Mouse (Mus musculus) hindbrain, embryonic 11.5 days (tissue): ENCODE results near the gene Fancd2. TPM values are rescaled to one million over a fixed set of nuclear protein-coding genes. Genes with fewer than 3 reads are reported as not detected.

Source experiments
- ATAC-seq: fragments of 200-750 bp; cut with Nextera tagmentation; 2 replicates; pipeline ENCODE4 v1.8.0; 2017; ENCODE audit warnings: mild to moderate bottlenecking, moderate TSS enrichment, moderate library complexity; ENCODE audit not compliant: low FRiP score
- DNase-seq: peaks from one replicate; pipeline ENCODE4 v3.0.0-alpha.2; 2015; ENCODE audit warnings: low spot score
- H3K27ac ChIP-seq: fragments of 300-500 bp; sonication (generic); 2 replicates; pipeline ENCODE4 v1.5.1; 2014; ENCODE audit warnings: mild to moderate bottlenecking, low read depth, low read length
- H3K27me3 ChIP-seq: fragments of 300-500 bp; sonication (generic); 2 replicates; pipeline ENCODE4 v1.6.1; 2014; ENCODE audit warnings: mild to moderate bottlenecking, low read length, moderate library complexity, mixed read lengths; ENCODE audit not compliant: control insufficient read depth, insufficient read depth
- H3K36me3 ChIP-seq: fragments of 300-500 bp; sonication (generic); 2 replicates; pipeline ENCODE4 v1.6.1; 2014; ENCODE audit warnings: mild to moderate bottlenecking, low read length, moderate library complexity, mixed read lengths; ENCODE audit not compliant: control insufficient read depth, insufficient read depth
- H3K4me1 ChIP-seq: fragments of 300-500 bp; sonication (generic); replicated peaks from 2 replicates; pipeline ENCODE4 v1.6.1; 2014; ENCODE audit warnings: low read length, mixed read lengths; ENCODE audit not compliant: control insufficient read depth, insufficient read depth
- H3K4me2 ChIP-seq: fragments of 300-500 bp; sonication (generic); replicated peaks from 2 replicates; pipeline ENCODE4 v1.6.1; 2014; ENCODE audit warnings: mild to moderate bottlenecking, low read depth, low read length
- H3K4me3 ChIP-seq: fragments of 300-500 bp; sonication (generic); 2 replicates; pipeline ENCODE4 v1.5.1; 2014; ENCODE audit warnings: low read depth, low read length
- H3K9ac ChIP-seq: fragments of 300-500 bp; sonication (generic); 2 replicates; pipeline ENCODE4 v1.6.1; 2014; ENCODE audit warnings: low read depth, low read length
- H3K9me3 ChIP-seq: fragments of 300-500 bp; sonication (generic); 2 replicates; pipeline ENCODE4 v1.6.1; 2016; ENCODE audit warnings: low read length; ENCODE audit not compliant: control insufficient read depth
- WGBS: fragments of 180-500 bp; shearing (Covaris S2); extraction: QIAGEN DNeasy Blood & Tissue Kit; methylation state at CpG from one replicate; pipeline ENCODE4 v1.1.7; 2014; 5-methylcytosine and 5-hydroxymethylcytosine counted together
- polyA plus RNA-seq: library from polyadenylated mRNA; unstranded; fragments of >200 nt; fragmentation: Nextera tagmentation; extraction: Ambion mirVana; gene quantifications from 2 replicates; pipeline ENCODE4 v1.2.1, GENCODE M21; 2014

Gene Fancd2
- polyA plus RNA-seq, 1 experiment from 2014 or later, result 14.3 TPM

DNA sequence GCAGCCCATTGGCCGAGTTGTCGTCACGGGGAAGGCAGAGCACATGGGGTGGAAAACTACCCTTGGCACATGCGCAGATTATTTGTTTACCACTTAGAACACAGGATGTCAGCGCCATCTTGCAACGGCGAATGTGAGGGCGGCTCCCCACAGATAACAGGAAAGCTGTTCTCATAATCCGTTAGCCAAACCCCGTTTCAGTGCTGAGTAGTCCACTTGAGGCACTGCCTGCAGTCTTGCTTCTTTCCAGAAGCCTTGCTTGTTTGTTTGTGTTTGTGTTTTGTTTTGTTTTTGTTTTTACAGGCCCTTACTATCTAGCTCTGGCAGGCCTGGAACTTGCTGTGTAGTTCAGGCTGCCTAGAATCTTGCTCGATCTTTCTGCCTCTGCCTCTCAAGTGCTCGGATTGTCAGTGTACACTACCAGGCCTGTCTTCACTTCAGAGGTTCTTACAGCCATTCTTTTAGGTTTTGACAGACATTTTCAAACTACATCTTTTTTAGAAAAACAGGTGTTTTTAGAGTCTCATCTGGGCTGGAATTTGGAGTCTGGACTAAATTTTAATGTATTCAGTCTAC, 12.5 kb downstream of the Fancd2 start:
- H3K27ac ChIP-seq, result no peak overlapping the region
- ATAC-seq (no peak), DNase-seq (no peak)
- H3K27me3 ChIP-seq, result no peaks in the 10 kb centered on the region
- no peak overlapping the region for H3K4me2 ChIP-seq
- 94% methylated on average over 8 of the region's 12 CpGs for WGBS
- no peaks in the 10 kb centered on the region for H3K36me3 ChIP-seq
- no peak overlapping the region for H3K4me3 ChIP-seq
- H3K9ac ChIP-seq, result no peak overlapping the region
- no peaks in the 10 kb centered on the region for H3K9me3 ChIP-seq
- H3K4me1 ChIP-seq, result no peaks in the 10 kb centered on the region

DNA sequence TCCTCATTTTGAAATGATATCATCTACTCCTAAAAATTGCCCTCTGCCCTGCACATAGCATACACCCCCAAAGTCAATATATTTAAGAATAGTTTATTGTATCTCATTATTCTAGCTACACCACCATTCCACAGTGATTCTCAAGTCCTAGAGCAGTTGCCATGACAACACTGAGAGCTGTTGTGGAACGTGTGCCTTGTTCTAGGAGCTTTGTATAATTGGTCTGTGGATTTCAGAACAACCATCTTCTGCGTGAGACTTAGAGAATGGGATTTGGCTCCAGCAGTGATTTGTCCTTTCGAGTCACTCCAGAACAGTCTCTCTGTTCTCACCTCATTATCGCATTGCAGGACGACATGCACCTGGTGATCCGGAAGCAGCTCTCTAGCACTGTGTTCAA, 28.3 kb downstream of the Fancd2 start:
- H3K27me3 ChIP-seq, result no peaks in the 10 kb centered on the region
- H3K9ac ChIP-seq, result no peak overlapping the region
- H3K4me3 ChIP-seq, result no peak overlapping the region
- no peaks in the 10 kb centered on the region for H3K4me1 ChIP-seq
- ATAC-seq (no peak), DNase-seq (no peak)
- H3K27ac ChIP-seq, result no peak overlapping the region
- 82% methylated on average over 6 of the region's 6 CpGs for WGBS
- H3K4me2 ChIP-seq, result no peak overlapping the region
- H3K9me3 ChIP-seq, result no peaks in the 10 kb centered on the region
- H3K36me3 ChIP-seq, result no peaks in the 10 kb centered on the region

DNA sequence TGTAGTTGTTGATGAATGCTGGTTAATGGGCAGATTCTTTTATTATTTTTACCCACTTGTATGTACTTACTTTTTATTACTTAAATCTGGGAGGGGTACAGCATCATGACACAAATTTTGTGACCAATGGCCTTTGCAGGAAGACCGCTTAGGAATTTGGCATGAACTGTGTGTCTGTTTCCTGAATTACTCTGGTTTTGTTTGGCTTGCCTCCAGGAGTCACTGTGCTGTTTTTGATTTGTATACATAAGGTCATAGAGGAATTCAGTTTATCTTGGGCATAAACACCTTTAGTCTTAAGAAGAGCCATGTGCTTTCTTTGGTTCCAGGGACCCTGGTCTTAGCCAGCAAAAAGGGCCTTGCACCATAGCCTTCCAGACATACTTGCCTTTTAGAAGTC, 33.1 kb downstream of the Fancd2 start:
- ATAC-seq (no peak), DNase-seq (no peak)
- Histone ChIP-seq H3K9ac (no peak overlapping the region), H3K36me3 (no peaks in the 10 kb centered on the region), H3K9me3 (no peaks in the 10 kb centered on the region), H3K4me2 (no peak overlapping the region), H3K27me3 (no peaks in the 10 kb centered on the region), H3K4me1 (no peaks in the 10 kb centered on the region), H3K4me3 (no peak overlapping the region), H3K27ac (no peak overlapping the region)
- 96% methylated on average over 1 of the region's 1 CpGs for WGBS

DNA sequence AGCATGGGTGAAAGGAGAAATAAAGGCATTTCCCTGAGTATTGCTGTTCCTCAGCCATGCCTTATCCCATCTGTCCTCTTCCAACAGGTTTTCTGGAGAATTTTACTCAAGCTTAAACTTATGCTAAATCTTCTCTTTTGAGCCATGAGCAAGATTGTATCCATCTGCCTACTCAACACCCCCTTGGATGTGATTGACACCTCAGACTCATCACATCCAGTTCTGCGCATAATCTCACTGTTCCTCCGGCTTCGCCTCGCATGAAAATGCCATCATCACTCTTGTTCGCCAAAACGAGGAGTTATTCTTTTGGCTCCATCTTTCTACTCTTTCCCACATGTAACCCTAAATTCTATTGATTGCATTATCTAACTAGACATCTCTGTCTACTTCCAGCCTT, 44.6 kb downstream of the Fancd2 start:
- WGBS, result 98% methylated on average over 6 of the region's 6 CpGs
- H3K9me3 ChIP-seq, result no peaks in the 10 kb centered on the region
- no peaks in the 10 kb centered on the region for H3K4me1 ChIP-seq
- no peak overlapping the region for H3K9ac ChIP-seq
- ATAC-seq (no peak), DNase-seq (no peak)
- no peak overlapping the region for H3K27ac ChIP-seq
- H3K36me3 ChIP-seq, result no peaks in the 10 kb centered on the region
- no peak overlapping the region for H3K4me2 ChIP-seq
- H3K27me3 ChIP-seq, result no peaks in the 10 kb centered on the region
- H3K4me3 ChIP-seq, result no peak overlapping the region

DNA sequence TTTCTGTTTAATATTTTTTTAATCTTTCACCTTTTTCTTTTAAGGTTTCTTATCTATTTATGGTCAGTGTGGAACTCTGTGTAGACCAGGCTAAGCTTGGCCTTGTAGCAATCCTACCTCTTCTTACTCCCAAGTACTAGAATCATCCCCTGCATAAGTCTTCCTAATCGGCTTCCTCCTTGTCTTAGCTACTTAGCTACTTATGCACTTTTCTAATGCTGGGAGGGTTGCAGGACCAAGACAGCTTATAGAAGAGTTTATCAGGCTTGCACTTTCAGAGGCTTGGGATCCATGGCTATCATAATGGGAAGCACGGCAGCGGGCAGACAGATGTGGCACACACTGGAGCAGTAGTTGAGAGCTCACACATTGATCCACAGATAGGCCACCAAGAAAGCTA, 47.8 kb downstream of the Fancd2 start:
- Histone ChIP-seq H3K9me3 (no peaks in the 10 kb centered on the region), H3K4me2 (no peak overlapping the region), H3K4me1 (no peaks in the 10 kb centered on the region), H3K27me3 (no peaks in the 10 kb centered on the region), H3K27ac (no peak overlapping the region), H3K36me3 (no peaks in the 10 kb centered on the region; the same call in 1 of the 2 replicates), H3K9ac (no peak overlapping the region), H3K4me3 (no peak overlapping the region)
- no peak for DNase-seq
- WGBS, result 93% methylated on average over 3 of the region's 3 CpGs
- ATAC-seq, result no peak

DNA sequence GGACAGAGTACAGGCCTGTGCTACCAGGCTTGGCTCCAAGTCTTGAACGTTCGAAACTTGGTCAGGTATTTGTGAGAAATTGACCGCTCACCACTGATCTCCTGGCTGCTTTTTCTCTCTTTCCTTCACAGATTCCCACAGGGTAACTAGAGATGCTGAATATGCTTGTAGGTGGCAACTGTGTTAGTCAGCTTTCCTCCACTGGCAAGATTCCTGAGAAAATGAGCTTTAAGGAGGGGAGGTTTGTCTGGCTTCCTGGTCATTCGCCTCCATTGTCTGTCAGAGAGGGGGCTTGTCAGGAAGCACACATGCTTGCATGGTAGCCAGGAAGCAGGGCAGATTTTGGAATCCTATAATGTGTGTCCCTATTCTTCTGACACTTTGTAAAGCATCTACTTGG, 51.5 kb downstream of the Fancd2 start:
- Histone ChIP-seq H3K9me3 (no peaks in the 10 kb centered on the region), H3K9ac (no peak overlapping the region), H3K4me3 (no peak overlapping the region), H3K27ac (no peak overlapping the region), H3K36me3 (no peaks in the 10 kb centered on the region; the same call in 1 of the 2 replicates), H3K4me2 (no peak overlapping the region), H3K27me3 (no peaks in the 10 kb centered on the region), H3K4me1 (no peaks in the 10 kb centered on the region)
- DNase-seq, result no peak
- ATAC-seq, result no peak
- 91% methylated on average over 4 of the region's 4 CpGs for WGBS

DNA sequence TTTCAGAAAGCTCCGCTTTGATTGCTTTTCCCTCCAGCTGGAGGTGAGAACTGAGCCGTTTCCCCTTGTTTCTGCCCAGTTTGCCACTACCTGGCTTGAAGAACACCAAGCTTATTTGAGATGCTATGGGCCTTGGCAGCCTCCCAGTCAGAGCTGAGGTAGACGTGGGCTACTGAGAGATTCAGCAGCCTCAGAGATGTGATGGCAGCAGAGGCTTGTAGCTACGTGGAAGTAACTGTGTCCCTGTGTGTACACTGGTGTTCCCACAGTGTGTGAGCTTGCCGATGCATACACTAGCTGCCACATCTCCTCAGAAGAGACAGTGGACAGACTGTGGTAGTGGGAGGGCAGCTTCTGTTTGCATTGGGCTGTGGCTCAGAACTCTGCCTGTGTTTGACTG, 53.6 kb downstream of the Fancd2 start:
- H3K27me3 ChIP-seq, result no peaks in the 10 kb centered on the region
- H3K9me3 ChIP-seq, result no peaks in the 10 kb centered on the region
- H3K36me3 ChIP-seq, result no peaks in the 10 kb centered on the region; the same call in 1 of the 2 replicates
- no peak overlapping the region for H3K9ac ChIP-seq
- H3K4me2 ChIP-seq, result no peak overlapping the region
- no peak for ATAC-seq
- H3K27ac ChIP-seq, result no peak overlapping the region
- H3K4me3 ChIP-seq, result no peak overlapping the region
- 91% methylated on average over 5 of the region's 5 CpGs for WGBS
- H3K4me1 ChIP-seq, result no peaks in the 10 kb centered on the region
- DNase-seq, result no peak

DNA sequence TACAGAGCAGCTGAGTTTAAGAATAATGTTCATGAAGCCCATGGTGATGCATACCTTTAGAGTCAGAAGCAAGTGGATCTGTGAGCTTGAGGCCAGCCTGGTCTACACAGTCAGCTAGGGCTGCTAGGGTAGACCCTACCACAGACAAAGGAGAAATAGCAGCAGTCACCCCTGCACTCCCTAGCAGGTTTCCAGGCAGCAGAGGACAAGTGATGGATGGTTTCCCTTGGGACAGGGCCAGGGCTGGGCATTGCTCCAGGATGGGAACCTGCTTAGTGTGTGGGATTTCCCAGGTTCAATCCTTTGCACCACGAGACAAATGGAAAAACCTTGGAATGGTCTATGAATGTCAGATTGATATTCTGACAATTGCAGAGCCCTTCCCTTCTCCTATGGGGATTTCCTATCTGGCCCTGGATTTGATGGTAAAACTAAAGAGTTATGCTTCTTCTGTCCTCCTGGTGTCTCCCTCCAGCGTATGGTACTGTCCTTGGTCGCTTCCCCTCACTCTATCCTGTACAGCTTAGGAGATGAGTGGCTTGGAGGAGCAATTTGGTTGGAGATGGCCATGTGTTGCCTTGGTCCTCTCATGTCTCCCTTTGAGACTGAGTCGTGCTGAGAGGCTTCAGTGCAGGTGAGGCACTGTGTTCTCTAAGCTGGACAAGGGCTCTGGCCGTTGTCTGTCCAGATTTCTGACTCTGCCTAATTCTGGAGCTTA, 55.1 kb downstream of the Fancd2 start:
- Histone ChIP-seq H3K27ac (no peak overlapping the region), H3K36me3 (no peaks in the 10 kb centered on the region; the same call in 1 of the 2 replicates), H3K27me3 (no peaks in the 10 kb centered on the region), H3K9me3 (no peaks in the 10 kb centered on the region), H3K4me1 (no peaks in the 10 kb centered on the region), H3K4me3 (no peak overlapping the region), H3K4me2 (no peak overlapping the region), H3K9ac (no peak overlapping the region)
- DNase-seq (no peak), ATAC-seq (no peak)
- 77% methylated on average over 5 of the region's 5 CpGs for WGBS

DNA sequence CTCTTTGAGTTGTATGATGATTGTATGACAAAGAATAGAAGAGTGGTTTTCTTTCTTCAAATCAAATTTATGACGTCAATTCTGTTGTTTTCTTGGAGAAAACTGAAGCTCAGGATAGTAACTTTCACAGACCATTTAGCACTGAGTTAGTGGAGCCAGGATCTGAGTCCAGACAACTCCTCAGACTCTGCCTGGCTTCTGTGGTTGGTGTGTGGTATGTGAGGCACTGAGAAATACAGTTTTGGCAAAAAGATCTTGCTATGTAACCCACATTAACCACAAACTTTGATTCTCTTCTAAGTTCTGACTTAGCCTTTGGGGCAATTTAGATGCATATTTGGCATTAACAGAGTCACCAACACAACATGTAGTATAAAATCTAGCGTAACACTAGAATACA, 61.2 kb downstream of the Fancd2 start:
- no peak overlapping the region for H3K4me2 ChIP-seq
- H3K4me3 ChIP-seq, result no peak overlapping the region
- H3K27me3 ChIP-seq, result no peaks in the 10 kb centered on the region
- H3K9me3 ChIP-seq, result no peaks in the 10 kb centered on the region
- H3K27ac ChIP-seq, result no peak overlapping the region
- no peaks in the 10 kb centered on the region for H3K36me3 ChIP-seq
- ATAC-seq (no peak), DNase-seq (no peak)
- no peaks in the 10 kb centered on the region for H3K4me1 ChIP-seq
- WGBS, result 89% methylated on average over 2 of the region's 2 CpGs
- H3K9ac ChIP-seq, result no peak overlapping the region
